Mouse (Mus musculus): Measurements from ENCODE around the gene Krt7.

The Krt7 gene

DNA sequence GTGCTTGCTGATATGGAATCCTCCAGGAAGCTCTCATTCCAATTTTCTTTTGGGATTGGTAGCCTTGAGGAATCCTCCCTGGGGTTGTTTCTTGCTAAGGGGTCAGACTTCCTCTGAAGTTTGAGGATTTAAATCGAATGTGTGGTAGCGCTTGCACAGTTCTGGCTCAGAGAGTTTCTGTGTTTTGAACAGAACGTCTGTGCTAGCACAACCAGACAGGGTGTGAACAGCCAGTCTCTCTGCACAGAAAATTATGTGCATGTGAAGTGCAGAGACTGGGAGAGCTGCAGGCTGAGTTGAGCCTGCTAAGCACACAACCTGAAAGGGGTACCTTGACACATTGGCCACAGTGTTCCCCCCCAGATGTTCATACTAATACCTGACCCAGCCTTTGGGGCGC lies 30.0 kb downstream of the Krt7 start:
- DNase-seq (ENCODE audit: low read depth, low spot score), result no peak

DNA sequence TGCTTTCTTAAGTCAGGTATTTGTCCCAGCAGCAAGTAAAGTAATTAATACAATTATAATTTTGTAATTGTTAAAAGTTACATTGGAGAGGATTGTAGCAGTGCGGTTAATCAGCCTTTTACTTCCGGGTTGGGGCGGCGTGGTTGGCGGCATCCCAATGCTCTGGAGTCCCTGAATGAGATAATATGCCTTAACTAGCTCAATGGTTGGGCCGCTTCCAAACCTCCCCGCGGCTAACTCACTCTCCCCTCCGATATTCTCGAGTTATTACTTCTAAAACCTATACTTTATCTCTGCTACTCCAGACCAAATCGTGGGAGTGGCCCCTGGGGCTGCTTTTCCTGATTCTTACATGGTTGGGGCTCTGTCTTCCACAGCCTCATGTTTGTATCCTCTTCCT lies 35.7 kb downstream of the Krt7 start:
- DNase-seq (ENCODE audit: low read depth, low spot score), result no peak

DNA sequence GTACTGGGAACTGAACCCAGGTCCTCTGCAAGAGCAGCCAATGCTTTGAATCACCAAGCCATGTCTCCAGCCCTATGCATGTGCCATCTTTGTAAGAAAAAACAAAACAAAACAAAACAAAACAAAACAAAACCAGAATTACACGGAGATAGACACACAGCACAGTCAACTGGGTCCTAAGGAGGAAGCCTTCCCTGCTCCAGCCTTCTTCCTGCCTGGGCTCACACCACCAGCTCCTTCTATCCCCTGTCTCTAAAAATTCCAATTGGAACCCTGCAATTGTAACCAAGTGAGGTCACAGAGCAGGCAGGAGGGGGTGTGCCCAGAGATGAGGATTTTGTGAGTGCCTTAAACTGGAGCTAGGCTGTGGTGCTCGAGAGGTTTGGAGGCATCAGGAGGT lies 36.6 kb downstream of the Krt7 start, which contains the start of gene Krt88:
TSS of gene Krt88 (plus strand) at position 301 of the 400 bp plus-strand sequence.
- no peak for DNase-seq (ENCODE audit: low read depth, low spot score)

DNA sequence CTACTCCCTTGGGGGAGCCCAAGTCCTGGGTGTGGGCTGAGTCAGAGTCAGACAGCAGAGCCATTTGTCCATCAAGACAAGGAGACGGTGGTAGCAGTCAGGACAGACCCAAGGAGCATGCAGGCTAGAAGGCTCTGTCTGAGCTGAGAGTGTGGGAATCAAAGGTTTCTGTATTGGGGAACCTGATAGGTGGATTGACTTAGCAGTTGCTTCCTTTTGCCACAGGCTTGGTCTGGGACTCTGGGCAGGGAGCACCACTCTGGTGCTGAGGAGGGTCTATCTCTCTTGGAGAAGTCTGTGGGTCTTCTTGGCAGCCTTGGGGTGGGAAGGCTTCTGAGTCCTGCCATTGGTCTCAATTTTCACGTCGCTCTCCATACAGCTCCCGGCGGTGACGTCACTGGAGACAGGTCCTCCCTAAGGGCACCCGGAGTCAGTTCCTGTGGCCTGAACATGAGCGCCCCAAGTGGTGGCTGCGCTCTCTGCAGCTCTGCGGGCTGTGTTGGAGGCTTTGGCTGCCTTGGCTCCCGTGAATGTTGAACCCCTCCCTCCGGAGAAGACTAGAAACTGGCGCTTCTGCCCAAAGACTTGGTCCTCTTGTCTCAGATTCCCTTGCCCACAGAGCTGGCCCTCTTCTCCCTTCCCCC lies 42.4 kb downstream of the Krt7 start:
- DNase-seq (ENCODE audit: low read depth, low spot score), result peak; percentile 81

DNA sequence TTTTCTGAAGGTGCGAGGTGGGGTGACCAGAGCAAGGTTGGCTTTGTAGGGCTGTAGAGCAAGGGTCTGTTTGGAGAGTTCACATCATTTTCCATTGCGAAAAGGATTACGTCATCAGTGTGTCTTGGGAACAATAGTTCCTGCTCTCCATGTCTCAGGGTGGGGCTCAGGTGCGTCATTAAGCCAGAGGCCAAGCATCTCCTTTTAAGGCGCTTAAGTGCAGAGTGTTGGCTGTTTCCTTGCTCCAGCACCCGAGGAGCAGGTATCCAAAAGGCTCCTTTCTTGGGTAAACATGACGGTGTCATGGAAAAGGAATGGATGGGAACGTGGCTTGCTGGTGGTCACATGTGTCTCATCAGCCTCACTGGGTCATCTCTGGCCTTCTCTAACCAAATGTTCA lies 43.9 kb downstream of the Krt7 start:
- DNase-seq (ENCODE audit: low read depth, low spot score), result no peak

DNA sequence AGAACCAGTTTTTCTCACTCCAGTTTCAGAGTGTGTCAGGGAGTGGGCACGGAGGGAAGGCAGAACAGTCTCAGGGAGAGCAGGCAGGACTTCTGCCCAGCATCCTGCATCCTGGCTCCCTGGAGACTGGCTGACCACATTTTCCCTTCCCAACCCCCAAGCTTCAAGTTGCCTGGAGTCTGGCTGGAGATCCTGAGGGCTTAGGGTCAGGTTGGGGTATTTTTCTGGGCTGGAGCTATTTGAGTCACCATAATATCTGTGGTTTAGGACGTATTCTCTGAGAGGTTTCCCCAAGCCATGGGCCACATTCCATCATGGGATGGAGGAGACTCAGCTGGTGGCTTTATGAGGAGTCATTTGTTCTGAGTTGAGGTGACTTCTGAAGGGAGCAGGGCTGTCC lies 44.4 kb downstream of the Krt7 start:
- no peak for DNase-seq (ENCODE audit: low read depth, low spot score)

DNA sequence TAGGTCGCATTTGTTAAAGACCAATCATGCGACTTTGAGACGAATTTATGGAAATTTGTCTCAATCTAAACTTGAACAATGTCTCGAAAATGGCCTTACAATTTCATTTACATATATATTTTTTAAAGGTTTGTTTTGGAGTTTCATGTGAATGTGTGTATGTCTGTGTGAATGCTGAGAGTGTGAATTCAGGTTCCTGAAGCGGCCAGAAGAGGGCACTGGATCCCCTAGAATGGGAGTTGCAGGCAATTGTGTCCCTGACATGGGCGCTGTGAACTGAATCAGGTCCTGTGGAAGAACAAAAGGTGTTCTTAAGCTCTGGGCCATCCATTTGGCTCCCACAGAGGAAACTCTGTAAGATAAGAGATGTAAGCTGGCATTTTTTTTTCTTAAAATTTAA lies 45.0 kb downstream of the Krt7 start:
- peak; percentile 15 for DNase-seq (ENCODE audit: low read depth, low spot score)

GRCm38 (mm10) chr15:101458361-101458930 lies 47.6 kb downstream of the Krt7 start:
- no peak for DNase-seq (ENCODE audit: low read depth, low spot score)

- DNase-seq (ENCODE audit: low read depth, low spot score), result peak; percentile 12
Observed at GRCm38 (mm10) chr15:101459283-101459682, 48.4 kb downstream of the Krt7 start.

- DNase-seq (ENCODE audit: low read depth, low spot score), result no peak
Observed at GRCm38 (mm10) chr15:101463651-101464050, 52.8 kb downstream of the Krt7 start, which contains the start of gene Krt81. Gene Krt81 (minus strand): TSS chr15:101463751.

DNA sequence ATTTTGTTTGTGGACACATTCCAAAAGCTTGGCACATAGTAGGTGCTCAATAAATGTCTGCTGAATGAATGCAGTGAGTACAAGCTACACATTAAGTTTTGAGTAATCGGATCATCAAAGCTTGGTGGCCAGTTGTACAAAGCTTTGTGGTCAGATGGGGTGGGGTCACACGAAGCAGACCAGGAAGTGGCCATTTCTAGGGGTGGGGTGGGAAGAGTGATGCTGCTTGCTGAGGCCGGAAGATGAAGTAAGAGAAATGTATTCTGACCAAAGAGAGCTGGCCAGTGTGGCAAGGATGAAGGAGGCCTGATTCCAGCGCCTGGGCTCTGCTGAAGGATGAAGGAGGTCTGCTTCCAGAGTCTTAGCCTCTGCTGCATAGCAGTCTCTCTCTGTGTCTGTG lies 58.2 kb downstream of the Krt7 start:
- no peak for DNase-seq (ENCODE audit: low read depth, low spot score)

DNA sequence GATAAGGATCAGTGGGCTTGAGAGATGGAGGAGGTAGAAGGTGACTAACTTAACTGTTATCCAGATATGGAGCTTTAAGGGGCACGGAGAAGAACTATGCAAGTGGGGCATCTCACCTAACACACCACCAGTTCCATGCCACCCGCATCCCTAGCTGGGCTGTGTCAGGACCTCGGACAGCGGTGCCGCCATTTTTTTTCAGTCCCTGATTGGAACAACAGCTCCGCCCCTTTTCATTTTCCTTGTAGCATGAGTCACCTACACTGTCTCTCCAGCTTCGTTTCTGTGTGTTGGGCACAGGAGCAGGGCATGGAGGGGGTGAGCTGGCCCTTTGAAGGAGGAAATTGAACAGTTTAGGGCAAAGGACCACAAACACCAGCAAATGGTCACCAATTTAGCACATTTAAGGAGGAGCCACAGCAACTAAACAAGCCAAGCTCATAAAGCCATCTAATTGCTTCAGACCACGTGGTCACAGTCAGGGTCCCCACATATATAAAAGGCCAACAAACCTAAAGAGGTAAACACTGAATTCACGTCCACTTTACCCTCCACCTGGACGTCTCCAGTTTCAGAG lies 62.2 kb downstream of the Krt7 start, which contains the start of gene Krt86:
TSS of gene Krt86 (plus strand) at position 527 of the 577 bp plus-strand sequence.
- peak; percentile 28 for DNase-seq (ENCODE audit: low read depth, low spot score)

GRCm38 (mm10) chr15:101479007-101479665 lies 68.3 kb downstream of the Krt7 start:
- peak; percentile 41 for DNase-seq (ENCODE audit: low read depth, low spot score)

DNA sequence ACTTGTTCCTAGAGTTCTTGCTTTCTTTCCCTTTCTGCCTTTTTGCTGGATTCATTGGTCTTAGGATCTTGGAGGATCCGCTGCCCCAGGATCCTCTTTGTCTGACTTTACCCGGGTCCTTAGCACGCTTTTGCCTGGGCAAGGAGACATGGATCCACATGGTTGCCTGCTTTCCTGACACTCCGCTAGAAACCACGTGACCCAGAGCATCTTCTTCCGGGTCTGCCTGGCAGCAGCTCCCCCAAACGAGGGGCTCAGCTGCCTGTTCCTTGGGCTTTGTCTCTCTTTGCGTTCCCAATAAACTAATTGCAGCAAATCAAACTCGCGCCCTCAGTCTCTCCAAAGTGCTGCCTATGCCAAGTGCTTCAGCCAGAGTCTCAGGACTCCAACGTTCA lies 68.8 kb downstream of the Krt7 start:
- no peak for DNase-seq (ENCODE audit: low read depth, low spot score)

Measured in ES-CJ7 (cell line).